Mouse (Mus musculus) induced T-regulatory cell, adult 2 months (primary cell): ENCODE results near the gene Dpysl5.

Experiments used
- DNase-seq: peaks from one replicate; pipeline ENCODE4 v3.0.0-alpha.2; 2012; ENCODE audit warnings: low read depth

Dpysl5 gene

GRCm38 (mm10) chr5:30709744-30710383, 1.5 kb upstream of the Dpysl5 start:
- peak; percentile 93 for DNase-seq

- peak; percentile 23 for DNase-seq
These were observed 878 bp upstream of the Dpysl5 start for GRCm38 (mm10) chr5:30710486-30710885.

DNA sequence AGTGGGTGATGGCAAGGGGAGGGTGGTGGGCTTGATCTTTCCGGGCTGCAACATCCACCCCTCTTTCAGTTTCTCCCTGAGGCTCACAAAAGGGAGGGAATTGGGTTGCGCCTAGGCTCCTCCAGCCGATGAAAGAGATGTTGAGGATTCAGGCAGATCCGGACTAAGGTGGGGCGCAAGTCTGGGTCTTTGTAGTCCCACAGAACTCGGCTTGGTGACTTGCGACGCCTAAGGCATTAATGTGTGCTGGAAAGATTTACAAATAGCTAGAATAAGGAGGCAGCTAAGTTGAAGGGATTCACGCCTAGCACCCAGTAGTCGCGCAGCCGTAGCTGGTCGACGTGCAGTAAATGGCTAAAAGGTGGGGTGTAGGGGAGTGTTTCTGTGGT, 632 bp downstream of the Dpysl5 start:
- DNase-seq, result no peak

- peak; percentile 49 for DNase-seq
These were observed 1.3 kb downstream of the Dpysl5 start for GRCm38 (mm10) chr5:30712441-30713298.

DNA sequence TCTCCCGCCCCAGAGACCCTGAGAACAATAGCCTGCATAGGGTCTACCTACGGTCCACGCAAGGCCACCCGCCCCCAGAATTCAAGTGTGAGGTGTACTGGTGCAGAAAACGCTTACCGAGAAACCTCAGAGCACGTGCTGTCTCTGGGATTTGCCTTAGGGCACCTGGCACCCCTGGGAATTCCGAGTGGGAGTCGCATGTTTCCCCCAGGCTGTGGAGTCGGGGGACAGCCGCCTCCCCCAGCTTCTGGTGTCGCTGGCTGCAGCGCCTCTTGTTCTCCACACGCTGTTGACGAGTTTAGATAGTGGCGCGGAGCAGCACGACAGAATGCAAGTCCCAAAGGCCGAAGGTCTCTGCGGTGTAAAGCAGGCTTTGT, 1.9 kb downstream of the Dpysl5 start:
- DNase-seq, result no peak

GRCm38 (mm10) chr5:30713691-30714090, 2.3 kb downstream of the Dpysl5 start:
- DNase-seq, result peak; percentile 33

DNA sequence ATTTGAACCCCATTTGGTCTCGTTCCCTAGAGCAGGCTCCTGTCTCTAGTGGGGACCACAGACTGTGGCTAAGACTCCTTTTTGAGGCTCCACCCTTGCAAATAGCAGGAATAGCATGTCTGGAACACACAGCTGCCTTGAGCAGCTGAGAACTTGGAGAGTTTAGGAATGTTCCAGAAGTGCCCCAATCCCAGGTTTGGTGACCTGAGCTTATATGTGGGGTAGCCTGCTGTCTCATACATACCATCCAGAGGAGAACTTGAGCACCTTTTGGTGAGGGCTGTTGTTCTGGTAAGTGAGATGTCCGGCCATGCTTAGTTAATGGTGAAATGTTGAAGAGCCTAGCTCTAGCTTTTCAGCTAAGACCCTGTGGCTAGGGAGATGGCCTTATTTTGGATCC, 4.9 kb downstream of the Dpysl5 start:
- no peak for DNase-seq

- no peak for DNase-seq
These were observed 6.1 kb downstream of the Dpysl5 start for GRCm38 (mm10) chr5:30717506-30717905.

- DNase-seq, result no peak
These were observed 6.8 kb downstream of the Dpysl5 start for GRCm38 (mm10) chr5:30717991-30718703.

DNA sequence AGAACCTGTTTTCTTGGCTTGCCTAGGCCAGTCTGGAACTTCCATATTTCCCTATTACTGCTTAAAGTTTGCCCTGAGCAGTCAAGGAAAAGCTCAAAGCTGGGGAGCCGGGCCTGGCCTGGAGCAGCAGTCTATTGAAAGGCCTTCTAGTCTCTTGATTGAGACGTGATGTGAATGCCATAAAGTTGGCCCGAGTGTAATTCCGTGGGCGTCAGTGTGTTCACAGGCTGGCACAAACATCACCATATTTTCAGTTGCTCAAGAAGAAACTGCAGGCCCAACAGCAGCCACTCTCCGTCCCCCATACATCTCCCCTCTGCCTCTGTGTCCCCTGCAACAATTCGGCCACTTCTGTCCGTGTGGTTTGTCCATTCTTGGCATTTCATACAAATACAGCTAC, 10.6 kb downstream of the Dpysl5 start:
- no peak for DNase-seq

DNA sequence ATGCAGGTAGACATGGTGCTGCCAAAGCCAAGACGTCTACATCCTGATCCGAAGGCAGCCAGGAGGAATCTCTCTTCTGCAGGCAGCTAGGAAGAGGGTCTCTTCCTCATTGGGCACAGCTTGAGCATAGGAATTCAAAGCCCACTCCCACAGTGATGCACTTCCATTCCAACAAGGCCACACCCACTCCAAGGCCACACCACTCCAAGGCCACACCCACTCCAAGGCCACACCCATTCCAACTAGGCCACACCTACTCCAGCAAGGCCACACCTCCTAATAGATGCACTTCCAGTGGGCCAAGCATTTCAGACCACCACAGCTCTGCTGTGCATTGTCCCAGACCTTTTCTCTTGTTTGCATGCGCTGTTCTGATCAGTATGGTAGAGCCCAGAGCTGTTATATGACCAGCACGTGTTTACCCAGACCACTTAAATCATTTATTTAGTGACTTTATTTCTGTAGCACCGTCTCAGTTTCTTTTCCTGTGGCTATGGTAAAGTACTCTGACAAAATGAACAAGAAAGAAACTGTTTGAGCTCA, 14.9 kb downstream of the Dpysl5 start:
- DNase-seq, result no peak

DNA sequence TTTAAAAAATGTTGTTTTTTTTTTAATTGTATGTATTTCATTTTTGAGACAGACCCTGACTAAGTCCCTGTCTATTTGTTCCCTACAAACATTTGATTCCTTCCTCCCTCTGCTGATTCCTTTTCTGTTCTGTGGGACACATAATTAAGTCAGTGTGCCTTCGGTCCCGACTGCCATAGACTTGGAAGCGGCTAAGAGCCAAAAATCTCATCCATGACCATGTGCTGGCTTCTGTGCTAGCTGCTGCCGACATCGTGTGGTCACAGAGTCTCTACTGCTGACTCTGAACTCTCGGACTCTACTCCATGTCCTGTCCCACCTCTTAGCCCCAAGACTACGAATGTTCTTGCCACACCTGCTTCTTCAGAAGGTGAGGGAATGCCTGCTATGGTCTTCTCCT, 21.1 kb downstream of the Dpysl5 start:
- DNase-seq, result no peak

DNA sequence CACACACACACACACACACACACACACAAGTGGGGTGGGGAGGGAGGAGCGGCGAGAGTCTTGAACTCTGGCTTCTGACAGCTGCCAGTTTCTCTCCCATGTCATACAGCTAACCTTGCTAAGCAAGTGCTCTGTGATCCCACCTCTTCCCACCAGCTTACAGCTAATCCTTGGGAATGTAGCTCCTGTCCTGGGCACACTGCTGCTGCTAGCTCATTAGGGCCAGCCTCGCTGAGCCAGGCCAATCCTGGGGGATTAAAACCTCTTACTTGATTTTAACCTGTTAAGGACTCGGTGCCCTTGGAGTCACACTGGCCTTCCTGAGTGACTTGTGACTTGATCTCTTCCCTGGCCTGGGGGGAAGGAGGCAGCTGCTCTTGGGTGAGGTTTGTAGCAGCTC, 23.3 kb downstream of the Dpysl5 start:
- no peak for DNase-seq

DNA sequence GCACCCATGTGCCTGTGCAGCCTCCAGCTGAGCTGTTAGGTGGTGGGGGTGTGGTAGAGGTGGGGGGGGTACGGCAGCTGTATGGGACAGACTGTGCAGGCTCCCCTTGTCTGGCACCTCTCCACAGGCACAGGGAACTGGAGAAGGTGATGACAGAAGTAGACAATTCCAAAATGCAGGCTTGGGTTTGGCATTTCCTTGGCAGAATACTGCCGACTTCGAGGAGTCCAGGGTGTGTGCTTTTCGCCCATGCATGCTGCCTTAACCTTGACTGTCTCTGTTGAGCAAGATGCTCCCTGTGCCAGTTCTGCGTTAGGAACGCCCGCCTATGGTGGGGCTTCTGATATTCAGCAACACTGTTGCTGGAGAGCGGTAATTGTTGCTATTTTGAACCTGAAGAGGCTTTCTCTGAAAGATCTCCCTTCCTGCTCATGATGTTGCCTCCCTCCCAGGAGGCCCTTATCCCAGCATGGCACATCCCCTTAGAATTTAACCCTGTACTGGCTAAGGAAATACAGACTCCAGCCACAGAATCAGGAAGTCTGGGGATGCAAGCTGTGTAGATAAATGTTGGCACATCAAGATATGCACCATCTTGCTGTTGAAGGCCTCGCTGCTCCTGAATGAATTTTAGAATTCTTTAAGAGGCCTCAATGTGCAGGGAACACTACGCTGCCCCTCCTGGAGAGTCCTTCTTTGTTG, 26.9 kb downstream of the Dpysl5 start:
- no peak for DNase-seq

- no peak for DNase-seq
These were observed 28.2 kb downstream of the Dpysl5 start for GRCm38 (mm10) chr5:30739595-30739994.

- no peak for DNase-seq
These were observed 38.4 kb downstream of the Dpysl5 start for GRCm38 (mm10) chr5:30749582-30750311.

GRCm38 (mm10) chr5:30751071-30751470, 39.7 kb downstream of the Dpysl5 start:
- DNase-seq, result no peak

DNA sequence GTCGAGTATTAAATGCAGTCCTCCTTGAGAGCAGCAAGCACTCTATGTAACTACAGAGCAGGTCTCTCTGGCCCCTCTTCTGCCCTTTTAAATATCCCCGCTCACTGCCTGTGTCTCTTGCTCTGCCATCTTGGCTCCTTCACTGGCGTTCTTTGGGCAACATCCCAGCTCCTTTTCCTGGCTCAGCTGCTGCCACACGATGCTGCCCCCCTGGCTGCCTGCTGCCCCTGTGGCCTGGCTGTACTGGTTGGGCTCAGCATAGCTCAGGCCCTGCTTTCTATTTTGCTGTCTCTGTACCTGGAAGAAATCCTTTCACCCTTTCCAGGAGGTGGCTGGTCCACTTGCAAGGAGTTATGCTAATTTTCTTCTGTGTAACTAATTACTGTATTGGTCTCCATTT, 41.8 kb downstream of the Dpysl5 start:
- DNase-seq, result no peak

DNA sequence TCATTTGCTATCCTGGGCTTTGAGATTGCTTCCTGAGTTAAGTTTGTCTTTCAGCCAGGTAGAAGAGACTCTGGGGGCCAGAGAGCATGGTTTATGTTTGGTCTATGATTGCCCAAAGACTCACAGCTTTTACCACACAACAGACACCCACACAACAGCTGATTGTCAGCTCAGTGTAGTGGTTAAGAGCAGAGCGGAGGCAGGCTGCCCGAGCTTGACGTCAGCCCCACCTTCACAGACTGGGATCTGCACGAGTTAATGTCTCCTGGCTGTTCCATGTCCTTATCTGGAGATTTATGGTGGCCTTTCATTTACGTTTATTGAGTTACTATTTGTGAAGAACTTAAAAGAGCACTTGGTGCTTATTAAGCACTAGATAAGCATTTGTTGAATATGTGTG, 43.9 kb downstream of the Dpysl5 start:
- no peak for DNase-seq

DNA sequence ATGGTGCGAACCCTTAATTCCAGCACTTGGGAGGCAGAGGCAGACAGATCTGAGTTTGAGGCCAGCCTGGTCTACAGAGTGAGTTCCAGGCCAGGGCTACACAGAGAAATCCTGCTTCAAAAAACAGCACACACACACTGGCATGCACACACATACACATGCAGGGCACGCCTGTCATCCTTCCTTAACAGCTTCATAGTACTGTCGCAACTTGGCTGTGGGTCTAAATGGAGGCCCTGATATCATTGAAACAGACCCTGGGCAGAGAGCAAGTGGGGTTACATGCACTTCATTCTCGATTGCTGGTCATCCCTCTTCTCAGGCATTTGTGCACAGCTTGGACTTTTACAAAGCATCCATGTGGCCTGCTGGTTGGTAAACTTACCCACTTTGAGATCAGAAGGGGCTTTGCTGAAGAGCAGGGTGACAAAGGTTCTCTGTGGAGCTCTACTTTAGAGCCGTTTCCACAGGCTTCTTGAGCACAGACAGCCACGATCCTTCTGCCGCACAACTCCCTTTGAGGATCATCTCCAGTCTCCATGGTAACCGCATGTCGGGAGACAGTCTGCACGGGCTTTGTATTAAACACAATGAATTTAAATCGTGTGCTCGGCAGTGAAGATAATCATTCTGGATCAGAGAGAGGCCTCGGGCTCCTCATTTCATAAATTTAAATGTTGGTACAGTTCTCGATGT, 51.6 kb downstream of the Dpysl5 start:
- no peak for DNase-seq

GRCm38 (mm10) chr5:30763511-30763830, 52.1 kb downstream of the Dpysl5 start:
- DNase-seq, result no peak
